Mouse (Mus musculus): ENCODE data around the gene Dlg1.

Gene Dlg1

GRCm38 (mm10) chr16:31737761-31738160, 74.5 kb downstream of the Dlg1 start:
- no peak for DNase-seq (ENCODE audit: low spot score)

- DNase-seq (ENCODE audit: low spot score), result no peak
Measured at GRCm38 (mm10) chr16:31740271-31740670, 77.0 kb downstream of the Dlg1 start.

GRCm38 (mm10) chr16:31740704-31741103, 77.5 kb downstream of the Dlg1 start:
- DNase-seq (ENCODE audit: low spot score), result no peak

GRCm38 (mm10) chr16:31750526-31750925, 87.3 kb downstream of the Dlg1 start:
- DNase-seq (ENCODE audit: low spot score), result peak; percentile 64

- no peak for DNase-seq (ENCODE audit: low spot score)
Measured at GRCm38 (mm10) chr16:31754172-31755025, 91.2 kb downstream of the Dlg1 start.

GRCm38 (mm10) chr16:31755053-31755452, 91.8 kb downstream of the Dlg1 start:
- no peak for DNase-seq (ENCODE audit: low spot score)

GRCm38 (mm10) chr16:31756436-31756835, 93.2 kb downstream of the Dlg1 start:
- DNase-seq (ENCODE audit: low spot score), result no peak

- no peak for DNase-seq (ENCODE audit: low spot score)
Measured at GRCm38 (mm10) chr16:31757606-31758005, 94.4 kb downstream of the Dlg1 start.

GRCm38 (mm10) chr16:31759416-31759815, 96.2 kb downstream of the Dlg1 start:
- DNase-seq (ENCODE audit: low spot score), result no peak

- DNase-seq (ENCODE audit: low spot score), result no peak
Measured at GRCm38 (mm10) chr16:31766298-31766697, 103.1 kb downstream of the Dlg1 start.

- DNase-seq (ENCODE audit: low spot score), result no peak
Measured at GRCm38 (mm10) chr16:31766715-31767114, 103.5 kb downstream of the Dlg1 start.

GRCm38 (mm10) chr16:31775924-31776323, 112.7 kb downstream of the Dlg1 start:
- DNase-seq (ENCODE audit: low spot score), result no peak

- DNase-seq (ENCODE audit: low spot score), result no peak
Measured at GRCm38 (mm10) chr16:31781015-31781414, 117.8 kb downstream of the Dlg1 start.

- no peak for DNase-seq (ENCODE audit: low spot score)
Measured at GRCm38 (mm10) chr16:31790056-31790455, 126.8 kb downstream of the Dlg1 start.

- DNase-seq (ENCODE audit: low spot score), result no peak
Measured at GRCm38 (mm10) chr16:31803644-31804043, 140.4 kb downstream of the Dlg1 start.

- peak; percentile 59 for DNase-seq (ENCODE audit: low spot score)
Measured at GRCm38 (mm10) chr16:31826049-31826448, 162.8 kb downstream of the Dlg1 start.

GRCm38 (mm10) chr16:31830726-31831125, 167.5 kb downstream of the Dlg1 start:
- no peak for DNase-seq (ENCODE audit: low spot score)

- no peak for DNase-seq (ENCODE audit: low spot score)
Measured at GRCm38 (mm10) chr16:31832630-31833422, 169.6 kb downstream of the Dlg1 start.

- DNase-seq (ENCODE audit: low spot score), result peak; percentile 12
Measured at GRCm38 (mm10) chr16:31834011-31834584, 170.9 kb downstream of the Dlg1 start.

- DNase-seq (ENCODE audit: low spot score), result no peak
Measured at GRCm38 (mm10) chr16:31834662-31835318, 171.5 kb downstream of the Dlg1 start.

- no peak for DNase-seq (ENCODE audit: low spot score)
Measured at GRCm38 (mm10) chr16:31837362-31837761, 174.1 kb downstream of the Dlg1 start.

GRCm38 (mm10) chr16:31844246-31844645, 181.0 kb downstream of the Dlg1 start:
- DNase-seq (ENCODE audit: low spot score), result no peak
